Mouse (Mus musculus): Measurements from ENCODE around the gene Pcgf2.
"Not testable (repeated sequence)": the region's sequence is repeated elsewhere in the genome, so short reads cannot be mapped to it uniquely, and the experiment has no call there.

Pcgf2 gene

DNA sequence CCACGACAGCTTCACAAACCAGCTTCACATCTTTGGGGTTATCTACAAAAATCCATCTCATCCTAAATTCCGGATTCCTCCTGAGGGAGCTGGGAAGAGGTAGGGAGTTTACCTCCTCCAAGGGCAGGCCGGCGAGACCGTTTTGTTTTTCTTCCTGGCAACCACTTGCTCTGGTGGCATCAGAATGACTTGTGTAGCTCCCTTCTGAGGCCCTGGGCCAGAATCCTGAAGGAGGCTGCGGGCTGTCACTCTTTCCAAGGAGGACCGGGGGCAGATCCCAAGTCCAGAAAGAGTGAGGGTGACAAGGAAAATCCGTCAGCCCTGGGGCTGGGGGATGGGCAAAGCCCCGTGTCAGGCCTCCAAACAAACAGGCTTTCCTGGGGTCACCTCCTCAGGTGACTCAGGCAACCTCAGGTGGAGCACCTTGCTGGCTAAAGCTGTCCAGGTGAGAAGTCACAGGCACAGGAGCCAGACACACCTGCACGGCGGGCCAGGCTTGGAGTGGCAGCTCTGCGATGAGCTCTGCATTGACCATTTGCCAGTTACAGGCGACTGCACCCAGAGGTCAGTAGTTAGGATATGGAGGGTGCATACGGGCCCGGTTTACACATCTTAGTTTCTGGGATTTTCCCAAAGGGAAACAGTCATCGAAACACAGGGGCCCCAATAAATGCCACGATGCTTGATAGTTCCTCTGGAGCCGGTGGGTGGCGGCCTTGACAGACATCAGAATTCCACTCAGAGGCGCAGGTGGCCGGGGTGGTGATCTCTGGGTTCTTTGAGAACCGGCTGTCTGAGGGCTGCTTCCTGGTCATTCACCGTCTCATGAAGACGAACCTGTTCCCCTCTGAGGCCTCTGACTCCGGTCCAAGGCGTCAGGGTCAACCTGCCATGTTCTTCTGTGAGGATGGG lies 17.3 kb upstream of the Pcgf2 start:
- no peak for DNase-seq (ENCODE audit: low read depth)

DNA sequence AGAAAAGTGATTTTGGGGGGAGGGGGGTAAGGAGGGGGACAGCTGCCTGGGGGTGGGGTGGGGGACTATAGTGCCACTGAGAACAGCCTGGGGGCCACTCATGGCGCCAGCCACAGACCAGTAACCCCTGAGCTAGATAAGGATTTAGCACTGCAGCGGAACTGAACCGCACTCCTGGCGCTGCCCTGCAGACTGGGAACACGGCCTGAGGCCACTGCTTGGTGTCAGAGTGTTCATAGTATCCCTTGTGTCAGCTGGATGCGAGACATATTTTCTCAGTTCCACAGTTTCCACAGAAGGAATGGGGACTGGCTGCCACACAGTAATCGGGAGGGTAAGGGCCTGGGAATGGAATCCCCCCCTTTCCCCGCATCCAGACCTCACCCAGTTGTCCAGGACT lies 15.7 kb upstream of the Pcgf2 start:
- no peak for DNase-seq (ENCODE audit: low read depth)

DNA sequence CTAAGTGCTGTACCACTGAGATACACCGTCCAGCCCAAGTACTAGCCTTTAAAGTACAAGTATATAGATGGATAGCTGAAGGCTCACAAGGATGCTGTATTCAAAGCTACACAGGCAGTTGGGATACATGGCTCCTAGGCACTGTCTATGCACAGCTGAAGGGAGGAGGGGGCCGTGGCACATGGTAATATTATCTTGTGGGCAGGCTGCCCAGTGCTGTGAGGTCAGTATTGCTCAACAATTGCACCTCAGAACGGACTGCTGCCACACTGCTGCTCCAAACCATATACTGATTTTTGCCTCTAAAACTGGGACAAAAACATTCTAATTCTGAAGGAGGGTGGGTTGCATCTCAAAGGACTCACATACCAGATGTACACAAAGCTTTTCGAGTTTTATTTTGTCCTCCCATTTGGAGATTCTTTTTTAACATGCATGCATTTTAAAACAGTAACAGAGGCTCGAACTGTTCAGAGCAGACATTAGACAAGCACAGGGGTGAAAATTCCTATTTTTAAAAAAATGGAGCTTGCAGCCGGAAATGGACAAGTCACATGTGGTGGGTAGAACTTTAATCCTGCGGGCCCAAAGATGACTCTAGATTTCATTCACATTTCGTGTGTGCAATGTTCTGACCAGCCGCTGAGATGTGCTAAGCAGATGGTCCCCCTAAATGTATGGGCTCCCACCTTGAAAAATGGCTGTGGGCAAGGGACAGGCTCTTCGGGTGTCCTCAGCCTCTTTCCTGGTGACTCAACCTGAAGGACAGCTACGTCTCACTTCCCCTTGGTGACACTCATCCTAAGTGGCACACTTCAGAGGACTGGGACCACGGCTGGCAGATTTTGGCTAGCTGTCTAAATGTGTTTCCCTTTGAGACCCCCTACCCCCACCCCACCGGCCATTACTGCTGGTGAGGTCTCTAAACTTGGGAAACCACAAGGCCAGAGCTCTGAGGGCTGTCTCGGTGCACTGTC lies 14.8 kb upstream of the Pcgf2 start:
- peak; percentile 85 for DNase-seq (ENCODE audit: low read depth)

DNA sequence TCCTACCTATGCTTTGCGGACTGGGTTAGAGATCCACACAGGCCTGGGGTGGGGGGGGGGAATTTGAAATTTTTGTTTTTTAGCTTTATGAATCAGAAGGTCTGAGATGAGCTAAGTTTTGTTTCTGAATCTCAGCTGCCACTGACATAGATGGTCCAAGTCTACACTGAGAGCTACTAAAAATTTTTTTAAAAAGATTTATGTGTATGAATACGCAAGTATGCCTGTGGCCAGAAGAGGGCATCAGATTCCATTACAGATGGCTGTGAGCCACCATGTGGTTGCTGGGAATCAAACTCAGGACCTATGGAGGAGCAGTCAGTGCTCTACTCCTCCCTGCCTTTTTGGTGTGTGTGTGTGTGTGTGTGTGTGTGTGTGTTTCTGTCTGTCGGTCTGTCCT lies 14.1 kb upstream of the Pcgf2 start:
- peak; percentile 35 for DNase-seq (ENCODE audit: low read depth)

DNA sequence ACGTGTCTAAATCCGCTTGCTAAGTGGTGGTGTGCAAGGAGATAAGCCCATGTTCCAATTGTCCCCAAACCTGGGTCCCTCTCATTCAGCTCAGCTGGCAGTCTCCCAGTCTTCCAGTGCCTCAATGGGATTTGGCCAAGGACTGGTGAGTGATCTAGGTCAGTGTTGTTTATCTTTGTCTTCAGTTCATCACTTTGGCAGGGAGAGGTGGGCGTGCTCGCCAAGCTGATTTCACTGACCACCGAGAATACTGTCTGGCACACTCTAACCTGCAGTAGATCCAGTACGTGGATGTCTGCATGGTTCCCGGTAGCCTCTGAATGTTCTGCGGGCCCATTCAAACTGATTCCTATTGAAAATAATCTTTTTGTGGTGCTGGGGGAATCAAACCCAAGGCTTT lies 13.6 kb upstream of the Pcgf2 start:
- DNase-seq (ENCODE audit: low read depth), result no peak

DNA sequence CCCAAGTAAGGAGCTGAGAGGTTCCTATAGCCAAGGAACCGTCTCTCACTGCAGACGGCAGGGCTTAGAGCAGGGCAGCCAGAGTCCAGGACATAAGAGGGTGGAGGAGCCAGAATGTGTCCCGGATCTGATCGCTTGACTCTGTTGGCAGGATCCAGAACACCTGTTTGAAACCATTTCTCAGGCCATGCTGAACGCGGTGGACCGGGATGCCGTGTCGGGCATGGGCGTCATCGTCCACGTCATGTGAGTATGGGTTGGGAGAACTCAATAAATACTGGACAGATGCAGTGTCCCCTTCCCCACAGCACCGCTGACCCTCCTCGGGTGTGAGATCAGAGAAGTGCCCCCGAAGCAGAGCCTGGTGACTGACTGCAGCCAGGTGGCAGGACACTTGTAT lies 12.0 kb upstream of the Pcgf2 start:
- DNase-seq (ENCODE audit: low read depth), result no peak

DNA sequence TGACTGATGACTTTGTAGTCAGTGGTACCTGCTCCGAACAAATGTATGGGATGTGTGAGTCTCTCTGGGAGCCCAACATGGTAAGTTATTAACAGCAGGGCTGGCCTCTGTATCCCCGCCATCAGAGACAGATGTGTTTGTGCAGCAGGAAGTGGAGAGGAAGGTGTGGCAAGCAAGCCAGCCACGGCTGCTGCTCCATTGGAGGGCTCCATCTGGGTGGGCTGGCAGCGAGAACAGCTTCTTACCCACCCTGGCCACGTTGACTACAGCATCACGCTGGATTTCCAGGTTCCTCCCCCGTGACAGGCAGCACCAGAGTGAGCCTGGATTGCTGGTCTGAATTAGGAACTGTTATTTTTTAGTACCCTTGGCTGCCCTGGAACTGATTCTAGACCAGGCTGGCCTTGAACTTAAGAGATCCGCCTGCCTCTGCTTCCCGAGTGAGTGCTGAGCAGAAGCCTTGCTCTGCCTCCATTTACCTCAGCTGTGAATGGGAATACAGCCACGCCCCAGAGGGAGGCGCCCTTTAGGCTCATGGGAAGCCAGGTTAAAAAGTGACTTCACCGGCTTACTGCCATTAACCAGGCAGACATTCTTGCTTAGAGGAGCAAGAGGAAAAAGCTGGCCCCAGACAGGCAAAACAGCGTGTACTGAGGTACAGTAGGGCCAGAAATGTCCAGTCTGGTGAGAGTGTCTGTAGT lies 11.1 kb upstream of the Pcgf2 start:
- no peak for DNase-seq (ENCODE audit: low read depth)

DNA sequence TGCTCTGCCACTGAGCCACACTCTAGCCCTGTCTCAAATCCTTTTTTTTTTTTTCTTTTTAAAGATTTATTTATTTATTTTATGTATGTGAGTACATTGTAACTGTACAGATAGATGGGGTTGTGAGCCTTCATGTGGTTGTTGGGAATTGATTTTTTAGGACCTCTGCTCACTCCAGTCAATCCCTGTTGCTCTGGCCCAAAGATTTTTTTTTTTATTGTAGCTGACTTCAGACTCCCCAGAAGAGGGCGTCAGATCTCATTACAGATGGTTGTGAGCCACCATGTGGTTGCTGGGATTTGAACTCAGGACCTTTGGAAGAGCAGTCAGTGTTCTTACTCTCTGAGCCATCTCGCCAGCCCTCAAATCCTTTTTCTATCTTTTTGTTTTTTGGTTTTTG lies 9.8 kb upstream of the Pcgf2 start:
- not testable (repeated sequence) for DNase-seq (ENCODE audit: low read depth)

DNA sequence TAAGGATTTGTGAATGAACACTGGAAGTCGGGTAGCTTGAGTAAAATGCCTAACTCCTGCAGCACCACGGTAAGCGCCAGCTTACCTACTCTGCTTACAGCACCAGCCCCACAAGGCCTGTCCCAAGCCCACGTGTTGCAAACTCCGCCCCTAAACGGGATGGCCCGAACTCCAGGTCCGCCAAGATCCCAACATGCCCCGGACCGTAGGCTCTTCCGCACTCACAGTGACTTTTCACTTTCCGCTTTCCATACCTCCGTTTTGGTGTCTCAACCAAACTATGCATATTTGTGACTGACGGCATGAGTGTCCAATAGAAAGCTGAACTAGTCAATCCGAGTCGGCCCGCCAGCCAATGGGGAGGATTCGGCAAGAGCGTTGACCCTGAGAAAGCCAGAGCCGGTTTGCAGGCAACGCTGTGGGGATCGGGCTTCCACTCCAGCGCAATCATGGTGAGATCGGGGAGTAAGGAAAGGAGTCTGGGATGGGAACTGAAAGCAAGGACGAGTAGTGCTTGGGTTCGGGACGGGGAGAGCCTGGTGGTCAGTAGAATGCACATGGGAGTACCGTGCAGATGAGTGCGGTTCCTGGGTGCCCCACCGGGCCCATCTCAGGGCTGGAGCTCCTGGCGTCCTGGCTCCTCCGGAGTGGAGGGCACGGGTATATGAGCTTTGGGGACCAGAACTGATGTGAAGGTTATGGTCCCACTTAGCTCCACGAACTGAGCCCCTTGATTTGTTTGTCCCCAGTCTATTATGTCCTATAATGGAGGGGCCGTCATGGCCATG lies 2.9 kb upstream of the Pcgf2 start, which contains the start of gene Psmb3:
Psmb3 (plus strand) TSS at position 361 of the 788 bp plus-strand sequence.
- DNase-seq (ENCODE audit: low read depth), result peak; percentile 100

DNA sequence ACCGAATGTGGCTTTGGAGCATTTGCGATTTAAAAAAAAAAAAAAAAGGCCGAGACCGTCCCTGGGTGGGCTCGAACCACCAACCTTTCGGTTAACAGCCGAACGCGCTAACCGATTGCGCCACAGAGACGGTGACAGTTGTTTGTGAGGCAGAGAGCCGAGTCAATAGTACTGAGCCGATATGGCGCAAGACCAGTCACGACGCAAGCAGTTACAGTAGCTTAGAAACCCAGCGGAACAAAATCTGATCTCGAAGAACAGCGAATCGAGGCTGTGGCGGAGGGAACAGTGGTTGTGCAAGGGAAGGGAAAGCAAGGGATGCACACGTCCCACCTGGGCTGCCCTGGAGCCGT lies 2.1 kb upstream of the Pcgf2 start:
- DNase-seq (ENCODE audit: low read depth), result peak; percentile 95

DNA sequence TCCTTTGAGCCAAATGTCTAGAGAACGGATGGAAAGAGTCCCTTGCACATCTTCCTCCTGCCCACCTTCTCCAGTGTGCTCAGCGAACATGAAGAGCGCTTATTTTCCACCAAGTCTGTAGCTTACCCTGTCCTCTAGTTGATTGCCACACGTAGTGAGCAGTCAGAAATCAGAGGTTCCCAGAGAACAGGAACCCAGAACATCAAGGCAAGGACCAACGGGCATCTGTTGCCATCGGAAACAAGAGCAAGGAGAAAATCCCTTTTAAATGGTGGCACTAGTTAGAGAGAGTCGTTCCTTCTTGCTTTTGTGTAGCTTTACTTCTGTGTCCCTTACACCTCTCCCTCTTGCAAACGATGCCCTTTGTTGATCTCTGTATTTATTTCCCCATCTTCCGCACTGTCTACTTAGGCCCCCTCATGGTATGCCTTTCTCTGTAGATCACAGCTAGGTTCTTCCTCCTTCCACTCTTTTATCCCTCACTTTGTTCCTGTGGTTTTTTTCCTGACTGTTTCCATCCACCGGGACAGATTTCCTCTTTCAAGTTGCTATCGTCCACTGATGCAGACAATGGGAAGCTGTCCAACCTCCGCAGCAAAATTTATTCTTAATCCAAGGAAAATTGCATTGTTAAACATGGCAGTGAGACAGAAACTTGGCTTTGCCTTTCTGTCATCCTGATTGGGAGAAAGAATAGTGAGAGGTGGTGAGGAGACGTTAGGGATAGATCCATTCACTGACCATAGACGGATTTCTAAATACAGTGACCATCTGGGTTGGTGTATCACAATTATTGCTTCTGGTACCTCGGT lies 1.5 kb upstream of the Pcgf2 start:
- no peak for DNase-seq (ENCODE audit: low read depth)

DNA sequence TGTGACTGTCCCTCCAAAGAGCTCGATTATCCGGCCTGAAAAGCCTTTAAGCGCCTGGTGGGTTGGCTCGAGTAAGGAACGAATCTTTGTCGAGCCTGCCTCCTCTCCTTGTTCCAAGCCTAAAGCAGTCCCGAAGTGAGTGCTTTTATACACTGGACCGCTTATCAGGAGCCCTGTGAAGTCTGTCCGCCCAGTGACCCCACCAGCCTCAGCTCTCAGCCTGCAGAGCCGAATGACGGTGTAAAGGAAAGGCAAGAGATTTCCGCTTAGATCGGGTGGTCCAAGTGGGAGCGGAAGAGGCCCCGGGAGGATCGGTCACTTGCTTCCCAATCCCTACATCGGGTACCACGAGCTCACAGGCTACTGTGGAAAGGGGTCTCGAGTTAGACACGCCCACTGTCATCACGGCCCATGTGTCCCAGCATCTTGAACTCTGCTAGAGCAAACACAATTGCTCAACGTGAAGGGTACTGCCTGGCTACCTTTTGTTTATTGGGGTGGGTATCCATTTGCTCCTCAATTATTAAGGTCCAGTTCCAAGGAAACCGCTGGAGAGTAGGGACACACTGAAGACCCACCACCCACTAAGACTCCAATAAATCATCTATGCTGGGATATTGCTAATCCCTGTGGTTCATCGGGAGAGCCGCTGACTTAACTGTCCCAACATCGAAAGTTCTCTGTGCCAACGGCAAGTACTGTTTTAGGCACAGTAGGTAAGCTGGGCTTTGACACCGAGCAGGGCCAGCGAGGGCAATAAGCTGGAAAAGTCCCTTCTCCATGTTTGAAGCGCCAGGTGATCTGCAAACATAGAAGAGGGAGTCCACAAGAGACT lies 666 bp upstream of the Pcgf2 start:
- DNase-seq (ENCODE audit: low read depth), result peak; percentile 59

DNA sequence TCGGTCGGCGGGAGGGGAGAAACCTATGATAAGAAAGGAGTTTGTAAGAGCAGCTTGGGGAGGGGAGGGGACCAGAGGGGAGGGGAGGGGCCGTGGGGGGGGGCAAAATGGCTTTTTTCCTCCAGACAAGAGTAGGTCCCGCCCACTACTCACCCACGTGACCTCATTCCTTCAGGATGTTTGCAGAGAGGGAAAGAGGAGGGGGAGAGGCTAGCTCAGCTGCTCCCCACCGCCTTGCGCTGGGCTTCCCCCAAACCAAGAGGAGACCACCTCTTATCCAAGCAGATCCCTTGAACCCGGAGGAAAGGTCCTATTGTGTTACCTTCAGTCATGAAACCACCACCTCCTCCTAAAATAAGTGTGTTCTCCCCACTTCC lies 683 bp downstream of the Pcgf2 start:
- peak; percentile 95 for DNase-seq (ENCODE audit: low read depth)

DNA sequence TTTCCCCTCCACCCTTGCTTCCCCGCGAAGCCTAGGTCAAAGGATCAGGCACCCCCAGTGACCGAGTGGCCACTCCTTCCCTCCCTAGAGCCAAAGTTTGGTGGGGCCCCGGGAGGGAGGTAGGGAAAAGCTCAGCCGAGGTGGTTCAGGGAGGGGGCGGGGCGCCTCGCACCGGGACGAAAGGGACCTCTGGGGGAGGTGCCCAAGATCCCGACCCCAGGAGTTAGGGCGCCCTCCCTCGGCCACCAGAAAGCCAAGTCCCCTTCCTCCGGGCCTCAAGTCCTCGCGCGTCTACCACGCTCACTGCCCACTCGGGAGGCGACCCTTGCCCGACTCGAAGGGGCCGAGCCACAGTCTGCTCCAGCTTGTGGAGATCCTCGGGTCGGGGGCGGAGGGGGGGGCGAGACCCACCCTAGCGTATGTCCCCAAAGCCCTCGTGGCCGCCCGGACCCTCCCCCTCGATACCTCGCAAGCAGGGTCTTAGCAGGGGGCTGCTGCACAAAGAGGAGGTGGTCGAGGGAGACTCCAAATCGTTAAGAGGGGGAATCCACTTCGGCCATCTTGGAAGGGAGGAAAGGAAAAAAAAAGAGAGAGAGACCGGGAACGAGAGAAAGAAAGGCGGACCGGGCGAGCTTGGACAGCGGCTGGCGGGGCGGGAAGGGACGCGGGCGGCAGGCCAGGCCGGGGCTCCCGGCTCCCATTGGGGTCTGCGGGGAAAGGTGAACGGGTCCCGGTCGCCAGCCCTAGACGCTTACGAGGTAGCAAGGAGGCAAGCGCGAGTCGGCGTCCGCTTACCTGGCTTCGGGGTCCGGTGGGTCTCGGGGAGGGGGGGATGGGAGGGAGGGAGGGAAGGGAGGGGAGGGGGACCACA lies 1.3 kb downstream of the Pcgf2 start:
- peak; percentile 86 for DNase-seq (ENCODE audit: low read depth)

DNA sequence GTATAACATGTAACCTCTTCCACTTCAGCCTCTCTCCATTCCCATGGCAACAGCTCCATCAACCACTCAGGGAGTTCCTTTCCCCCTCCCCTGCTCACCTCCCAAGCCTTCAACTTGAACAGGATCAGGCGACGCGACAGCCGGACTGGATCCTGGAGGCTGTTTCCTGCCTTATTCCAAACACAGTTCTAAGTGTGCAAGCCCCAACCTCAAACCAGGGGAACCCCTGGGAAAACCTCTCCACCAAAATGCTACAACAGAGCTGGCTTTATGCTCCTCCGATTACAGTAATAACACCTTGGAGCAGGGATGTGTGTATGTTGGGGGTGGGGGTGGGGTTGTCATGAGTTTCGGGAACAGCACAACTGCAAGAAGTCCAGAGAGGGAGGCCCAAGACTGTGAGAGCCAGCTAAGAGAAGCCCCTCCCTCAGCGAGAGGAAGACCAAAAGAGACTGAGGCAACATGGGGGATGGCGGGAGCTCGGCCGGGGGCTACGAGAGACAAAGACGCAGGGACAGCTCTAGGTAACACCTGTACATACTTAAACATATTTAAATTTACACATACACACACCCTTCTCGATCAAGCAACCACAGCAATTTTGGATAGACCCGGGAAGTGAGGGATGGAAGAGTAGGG lies 2.3 kb downstream of the Pcgf2 start:
- DNase-seq (ENCODE audit: low read depth), result peak; percentile 18

DNA sequence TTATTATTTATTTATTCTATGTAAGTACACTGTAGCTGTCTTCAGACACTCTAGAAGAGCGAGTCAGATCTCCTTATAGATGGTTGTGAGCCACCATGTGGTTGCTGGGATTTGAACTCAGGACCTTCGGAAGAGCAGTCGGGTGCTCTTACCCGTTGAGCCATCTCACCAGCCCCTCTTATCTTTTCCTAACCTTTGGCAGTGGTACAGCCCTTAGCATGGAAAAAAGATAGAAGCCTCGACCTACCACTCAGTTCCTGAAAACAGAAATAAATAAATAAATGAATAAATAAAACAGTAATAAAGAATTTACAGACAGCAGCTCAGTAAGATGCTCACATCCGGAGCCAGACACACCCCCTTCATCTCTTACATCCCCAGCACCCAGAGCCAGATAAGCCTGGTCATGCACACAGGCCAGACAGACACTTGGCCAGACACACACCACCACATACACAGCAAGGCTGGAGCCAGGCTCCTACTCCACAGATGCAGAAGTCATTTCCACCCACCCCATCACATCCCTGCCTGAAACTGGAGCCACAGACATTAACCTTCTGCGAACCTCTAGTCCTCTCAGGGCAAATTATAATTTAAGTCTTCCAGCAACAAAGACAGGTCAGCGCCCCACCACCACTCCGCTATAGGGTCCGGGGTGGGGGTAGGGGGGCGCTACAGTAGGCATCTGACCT lies 3.0 kb downstream of the Pcgf2 start:
- DNase-seq (ENCODE audit: low read depth), result no peak

DNA sequence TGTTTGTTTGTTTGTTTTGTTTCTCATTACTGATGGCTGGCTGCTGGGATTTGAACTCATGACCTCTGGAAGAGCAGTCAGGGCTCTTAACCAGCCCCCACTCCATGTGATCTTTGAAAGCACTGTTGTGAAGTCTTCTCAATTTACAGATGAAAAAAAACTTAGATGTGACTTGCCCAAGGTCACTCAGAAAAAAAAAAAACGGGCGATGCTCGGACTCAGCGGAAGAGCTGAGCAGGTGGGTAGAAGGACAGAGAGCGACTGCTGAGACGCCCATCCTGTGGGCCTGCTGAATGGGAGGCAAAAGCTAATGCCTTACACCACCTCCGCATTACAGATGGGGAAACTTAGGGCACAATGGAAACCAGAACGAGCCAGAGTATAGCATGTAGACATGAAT lies 3.6 kb downstream of the Pcgf2 start:
- no peak for DNase-seq (ENCODE audit: low read depth)
